Mouse (Mus musculus) neural tube, postnatal 0 days (tissue): ENCODE measurements around the gene 3830406C13Rik. TPM values are rescaled to one million over a fixed set of nuclear protein-coding genes. Genes with fewer than 3 reads are reported as not detected.

Source experiments
- polyA plus RNA-seq: library from polyadenylated mRNA; unstranded; fragments of >200 nt; fragmentation: Nextera tagmentation; extraction: Ambion mirVana; gene quantifications from 2 replicates; pipeline ENCODE4 v1.2.1, GENCODE M21; 2015

The 3830406C13Rik gene
- 39.4 and 43.2 TPM in 2 replicates for polyA plus RNA-seq

DNA sequence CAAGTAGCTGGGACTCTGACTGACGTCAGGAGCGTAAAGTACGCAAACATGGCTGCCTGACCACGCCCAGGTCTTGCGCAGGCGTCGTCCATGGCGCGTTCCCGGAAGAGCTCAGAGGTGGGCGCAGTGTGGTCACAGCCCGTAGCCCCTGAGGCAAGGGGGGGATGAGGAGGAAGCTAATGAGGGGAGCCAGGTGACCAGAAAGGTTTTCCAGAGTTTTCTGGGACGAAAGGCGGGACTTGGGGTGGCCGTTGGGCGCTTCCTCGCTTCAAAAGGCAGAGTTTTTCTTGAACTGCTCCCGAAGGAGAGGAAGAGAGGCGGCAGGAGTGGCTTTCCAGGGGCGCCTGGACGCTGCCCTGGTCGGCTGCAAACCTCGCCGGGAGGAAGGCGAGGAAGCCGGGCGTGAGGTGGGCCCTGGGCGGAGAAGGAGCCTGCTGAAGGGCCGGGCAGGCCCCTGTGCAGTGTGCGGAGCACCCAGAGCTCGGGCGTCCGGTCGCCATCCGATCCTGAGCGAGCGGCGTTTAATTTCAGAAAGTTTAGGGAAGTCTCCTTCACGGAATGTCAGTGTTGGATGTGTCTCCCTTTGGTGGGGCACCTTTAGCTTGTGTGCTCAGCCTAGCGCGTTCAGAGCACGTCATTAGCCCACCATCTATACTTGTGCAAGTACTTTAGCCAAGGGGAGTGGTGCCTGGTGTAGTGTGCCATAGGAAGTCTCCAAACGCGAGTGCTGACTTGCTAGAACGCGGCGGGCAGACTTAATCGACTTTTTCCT, at the start of gene 3830406C13Rik:
Gene 3830406C13Rik (plus strand): TSS at position 33 of the 772 bp plus-strand sequence.

GRCm38 (mm10) chr14:12283641-12284040, 332 bp upstream of the 3830406C13Rik start, which contains the start of gene Gm49355:
TSS of gene Gm49355 (plus strand) at chr14:12283976.

DNA sequence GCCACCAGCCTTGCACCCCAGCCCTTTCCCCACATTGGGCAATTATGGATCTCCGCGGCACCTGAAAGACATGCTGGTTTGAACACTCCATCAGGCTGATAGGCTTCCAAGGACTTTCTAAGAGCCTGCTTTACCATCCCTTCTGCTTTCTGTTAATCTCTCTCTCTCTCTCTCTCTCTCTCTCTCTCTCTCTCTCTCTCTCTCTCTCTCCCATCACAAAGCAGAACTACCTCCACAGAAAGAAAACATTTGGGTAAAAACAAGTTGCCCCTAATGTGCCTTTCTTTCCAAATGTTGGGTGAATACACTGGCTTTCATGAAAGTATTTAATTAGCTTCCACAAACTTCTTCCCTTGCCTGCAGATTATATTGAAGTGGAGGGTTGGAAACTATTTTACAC, 64.1 kb downstream of the 3830406C13Rik start, which contains the start of gene Fezf2:
Gene Fezf2 (minus strand): TSS at position 101 of the 400 bp plus-strand sequence.

Other genes with a start within 250 kb of the 3830406C13Rik start
- gene Gm49355, start 197 bp upstream of the 3830406C13Rik start, polyA plus RNA-seq = 0.15 and 0.25 TPM in 2 replicates
- gene Fezf2, start 64.0 kb downstream of the 3830406C13Rik start, polyA plus RNA-seq = not detected in 2 replicates